In the genomic region with DNA sequence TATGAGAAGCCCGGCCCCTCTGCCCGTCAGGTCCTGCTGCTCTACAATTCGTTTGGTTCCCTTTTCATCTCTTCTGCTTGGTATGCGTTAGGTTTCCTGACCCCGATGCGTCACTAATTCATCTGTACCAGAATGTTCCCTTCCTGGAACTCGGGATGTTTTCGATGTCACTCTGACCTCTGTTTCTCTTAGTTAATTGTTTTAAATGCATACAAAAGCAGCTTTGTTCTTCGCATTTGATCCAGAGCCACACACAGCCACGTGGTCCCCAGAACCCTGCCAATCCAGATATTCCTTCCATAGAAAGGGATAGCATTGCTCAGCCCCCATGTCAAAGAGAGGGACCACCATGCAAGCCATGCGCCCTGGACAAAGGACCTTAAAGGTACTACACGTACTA, we compare ENCODE assay signal across 11 mouse cellular contexts.
DNase-seq lines count a peak whose midpoint lies in the region; ATAC-seq lines count a peak whose summit lies in the region.
"Had no signal": no experiment of that assay in that cellular context is flagged by ENCODE, and none has a peak within 500 bp of the region (broad histone marks: within the 10 kb centered on the region; RNA-seq: fewer than 3 reads in every experiment).

No protein-coding gene starts in this region.

- DNase-seq in cerebellum, adult 9-10 months, result peak; percentile 50
- DNase-seq in retina, postnatal 1 day, result peak; percentile 48
- DNase-seq in retina, embryonic 14.5 days (ENCODE audit: low spot score), result no peak
- peak; percentile 46 for DNase-seq in layer of hippocampus, adult 9-10 months (ENCODE audit: low spot score)
- peak; percentile 53 to 63 for DNase-seq in right cerebral cortex, postnatal 10 days (ENCODE audit: low spot score in 2 of 2)
- DNase-seq in liver, result no peak
- no peak for DNase-seq in thymus, postnatal 25 days
- DNase-seq: gastrocnemius, postnatal 25 days; lung, adult 18-20 months had no signal

- no peak for ATAC-seq in cerebellum, adult (ENCODE audit: insufficient number of reproducible peaks, low FRiP score, low TSS enrichment)
- ATAC-seq: intestine, embryonic 16.5 days had no signal

Comparison
In these comparisons a context has a peak if more than half of its experiments do, and no peak if none do; other contexts are left out.
1. DNase-seq: peak in cerebellum, adult 9-10 months (single experiment), retina, postnatal 1 day (single experiment), layer of hippocampus, adult 9-10 months (single experiment) and right cerebral cortex, postnatal 10 days (2 of 2); none in retina, embryonic 14.5 days (single experiment), liver (single experiment) and thymus, postnatal 25 days (single experiment).